Mouse (Mus musculus) lung, embryonic 16.5 days (tissue): ENCODE results near the gene Pgbd5. TPM values are rescaled to one million over a fixed set of nuclear protein-coding genes. Genes with fewer than 3 reads are reported as not detected.

Experiments used
- ATAC-seq: fragments of 200-750 bp; cut with Nextera tagmentation; 2 replicates; pipeline ENCODE4 v1.8.0; 2017; ENCODE audit warnings: low read depth, mild to moderate bottlenecking, moderate library complexity
- H3K27ac ChIP-seq: fragments of 300-500 bp; sonication (generic); 2 replicates; pipeline ENCODE4 v1.5.1; 2014; ENCODE audit warnings: mild to moderate bottlenecking, control low read depth, low read length
- H3K27me3 ChIP-seq: fragments of 300-500 bp; sonication (generic); 2 replicates; pipeline ENCODE4 v1.6.1; 2014; ENCODE audit warnings: low read depth, low read length, mixed read lengths; ENCODE audit not compliant: control insufficient read depth, insufficient read depth
- H3K36me3 ChIP-seq: fragments of 300-500 bp; sonication (generic); 2 replicates; pipeline ENCODE4 v1.6.1; 2014; ENCODE audit warnings: low read length; ENCODE audit not compliant: control insufficient read depth, insufficient read depth
- H3K4me1 ChIP-seq: fragments of 300-500 bp; sonication (generic); replicated peaks from 2 replicates; pipeline ENCODE4 v1.6.1; 2014; ENCODE audit warnings: low read length, mixed read lengths; ENCODE audit not compliant: control insufficient read depth, insufficient read depth
- H3K4me2 ChIP-seq: fragments of 300-500 bp; sonication (generic); 2 replicates; pipeline ENCODE4 v1.6.1; 2014; ENCODE audit warnings: low read depth, low read length, control low read depth
- H3K4me3 ChIP-seq: fragments of 300-500 bp; sonication (generic); 2 replicates; pipeline ENCODE4 v1.5.1; 2014; ENCODE audit warnings: mild to moderate bottlenecking, low read length, control low read depth
- H3K9ac ChIP-seq: fragments of 300-500 bp; sonication (generic); 2 replicates; pipeline ENCODE4 v1.6.1; 2014; ENCODE audit warnings: low read length, control low read depth
- H3K9me3 ChIP-seq: fragments of 300-500 bp; sonication (generic); 2 replicates; pipeline ENCODE4 v1.6.1; 2016; ENCODE audit warnings: low read length; ENCODE audit not compliant: control insufficient read depth
- WGBS: fragments of 180-500 bp; shearing (Covaris S2); extraction: QIAGEN DNeasy Blood & Tissue Kit; methylation state at CpG from one replicate; pipeline ENCODE4 v1.1.7; 2014; 5-methylcytosine and 5-hydroxymethylcytosine counted together
- polyA plus RNA-seq: library from polyadenylated mRNA; unstranded; fragments of >200 nt; fragmentation: Nextera tagmentation; extraction: Ambion mirVana; gene quantifications from 2 replicates; pipeline ENCODE4 v1.2.1, GENCODE M21; 2015

Gene Pgbd5
- polyA plus RNA-seq, 1 experiment from 2014 or later = 1.9 TPM

DNA sequence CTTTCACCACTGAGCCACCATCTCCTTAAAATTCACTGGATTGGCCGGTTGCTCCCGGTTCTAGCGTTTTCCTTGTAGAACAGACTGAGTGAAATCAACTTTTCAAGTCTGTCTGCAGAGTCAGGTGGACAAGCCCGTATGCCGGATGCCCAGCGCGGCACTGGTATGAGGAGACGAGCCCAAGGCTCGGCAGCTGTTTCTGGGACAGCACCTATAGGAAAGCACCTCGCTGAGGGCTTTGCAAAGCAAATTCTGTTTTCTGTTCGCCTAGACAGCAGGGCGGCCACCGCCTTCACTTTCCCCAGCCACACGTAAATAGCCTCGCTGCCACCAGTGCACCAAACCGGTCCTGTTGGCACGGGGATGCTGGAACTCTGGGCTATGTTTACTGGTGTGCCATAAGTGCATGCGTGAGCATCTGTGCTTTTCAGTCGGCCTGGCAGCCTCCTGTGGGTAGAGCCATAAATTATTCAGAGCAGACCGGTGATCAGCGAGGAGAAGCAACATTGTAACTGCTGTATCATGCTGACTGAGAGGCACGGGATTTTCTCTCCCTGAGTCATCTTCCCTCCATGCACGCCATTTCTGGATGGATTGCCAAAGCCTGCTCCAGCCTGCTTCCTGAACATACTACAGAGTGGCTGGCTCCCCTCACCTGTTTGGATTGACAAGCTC is 53.1 kb downstream of the Pgbd5 start:
- Histone ChIP-seq H3K36me3 (no peaks in the 10 kb centered on the region), H3K27ac (no peak overlapping the region), H3K9me3 (no peaks in the 10 kb centered on the region), H3K9ac (no peak overlapping the region), H3K27me3 (no peaks in the 10 kb centered on the region), H3K4me1 (no peaks in the 10 kb centered on the region), H3K4me2 (no peak overlapping the region), H3K4me3 (no peak overlapping the region)
- ATAC-seq = no peak
- 80% methylated on average over 23 of the region's 23 CpGs for WGBS

- no peak overlapping the region for H3K4me3 ChIP-seq
- H3K9me3 ChIP-seq = no peaks in the 10 kb centered on the region
- no peaks in the 10 kb centered on the region for H3K27me3 ChIP-seq
- ATAC-seq = no peak
- no peak overlapping the region for H3K4me2 ChIP-seq
- H3K4me1 ChIP-seq = no peaks in the 10 kb centered on the region
- H3K9ac ChIP-seq = no peak overlapping the region
- H3K27ac ChIP-seq = no peak overlapping the region
- WGBS = 91% methylated on average over 19 of the region's 19 CpGs
- no peaks in the 10 kb centered on the region for H3K36me3 ChIP-seq
Observed at GRCm38 (mm10) chr8:124384336-124384735, 55.1 kb downstream of the Pgbd5 start.

- 55% methylated on average over 10 of the region's 10 CpGs for WGBS
- Histone ChIP-seq H3K4me1 (no peaks in the 10 kb centered on the region), H3K27me3 (no peaks in the 10 kb centered on the region), H3K9ac (no peak overlapping the region), H3K9me3 (no peaks in the 10 kb centered on the region), H3K4me2 (no peak overlapping the region), H3K27ac (no peak overlapping the region), H3K4me3 (no peak overlapping the region), H3K36me3 (no peaks in the 10 kb centered on the region)
- ATAC-seq = no peak
Observed at GRCm38 (mm10) chr8:124382235-124382634, 57.2 kb downstream of the Pgbd5 start.

- H3K27me3 ChIP-seq = no peaks in the 10 kb centered on the region
- ATAC-seq = no peak
- no peak overlapping the region for H3K4me2 ChIP-seq
- no peak overlapping the region for H3K9ac ChIP-seq
- 63% methylated on average over 6 of the region's 6 CpGs for WGBS
- no peak overlapping the region for H3K4me3 ChIP-seq
- H3K36me3 ChIP-seq = no peaks in the 10 kb centered on the region
- no peak overlapping the region for H3K27ac ChIP-seq
- H3K4me1 ChIP-seq = peaks cover 5% of the 10 kb centered on the region; the same call in 1 of the 2 replicates
- no peaks in the 10 kb centered on the region for H3K9me3 ChIP-seq
Observed at GRCm38 (mm10) chr8:124379289-124379688, 60.2 kb downstream of the Pgbd5 start.

- no peaks in the 10 kb centered on the region for H3K9me3 ChIP-seq
- no peak overlapping the region for H3K27ac ChIP-seq
- WGBS = 93% methylated on average over 12 of the region's 12 CpGs
- H3K4me1 ChIP-seq = peaks cover 5% of the 10 kb centered on the region; the same call in 1 of the 2 replicates
- no peak overlapping the region for H3K4me2 ChIP-seq
- no peak overlapping the region for H3K4me3 ChIP-seq
- no peak for ATAC-seq
- no peaks in the 10 kb centered on the region for H3K36me3 ChIP-seq
- no peak overlapping the region for H3K9ac ChIP-seq
- no peaks in the 10 kb centered on the region for H3K27me3 ChIP-seq
Observed at GRCm38 (mm10) chr8:124376406-124376805, 63.1 kb downstream of the Pgbd5 start.

DNA sequence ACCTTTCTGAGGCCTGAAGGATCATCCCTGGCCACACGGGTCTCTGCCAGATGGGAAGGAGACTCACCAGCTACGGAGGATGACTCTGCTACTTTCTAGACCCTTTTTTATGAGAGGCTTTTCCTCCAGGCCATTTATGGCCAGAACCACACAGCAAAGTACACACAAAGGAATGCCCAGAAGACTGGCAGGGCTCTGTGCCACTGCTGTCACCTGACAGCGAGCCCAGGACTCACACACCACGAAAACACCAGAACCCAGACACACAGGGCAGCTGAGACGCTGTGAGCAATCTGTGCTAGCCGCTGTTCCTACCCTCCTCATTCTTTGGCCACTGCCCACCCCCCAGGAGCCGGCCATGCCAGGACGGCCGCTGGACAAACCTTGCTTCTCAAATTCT is 63.7 kb downstream of the Pgbd5 start:
- no peak for ATAC-seq
- Histone ChIP-seq H3K27me3 (no peaks in the 10 kb centered on the region), H3K4me3 (no peak overlapping the region), H3K4me1 (peaks cover 5% of the 10 kb centered on the region; the same call in 1 of the 2 replicates), H3K36me3 (no peaks in the 10 kb centered on the region), H3K27ac (no peak overlapping the region), H3K9ac (no peak overlapping the region), H3K9me3 (no peaks in the 10 kb centered on the region), H3K4me2 (no peak overlapping the region)
- 85% methylated on average over 9 of the region's 9 CpGs for WGBS

- no peaks in the 10 kb centered on the region for H3K9me3 ChIP-seq
- no peak overlapping the region for H3K27ac ChIP-seq
- no peaks in the 10 kb centered on the region for H3K27me3 ChIP-seq
- peak; percentile 63; the same call in 1 of the 2 replicates for ATAC-seq
- H3K4me3 ChIP-seq = no peak overlapping the region
- H3K9ac ChIP-seq = no peak overlapping the region; the same call in 1 of the 2 replicates
- H3K36me3 ChIP-seq = no peaks in the 10 kb centered on the region
- WGBS = 45% methylated on average over 6 of the region's 6 CpGs
- H3K4me1 ChIP-seq = peaks cover 5% of the 10 kb centered on the region; the same call in 1 of the 2 replicates
- no peak overlapping the region for H3K4me2 ChIP-seq
Observed at GRCm38 (mm10) chr8:124375168-124375567, 64.3 kb downstream of the Pgbd5 start.

DNA sequence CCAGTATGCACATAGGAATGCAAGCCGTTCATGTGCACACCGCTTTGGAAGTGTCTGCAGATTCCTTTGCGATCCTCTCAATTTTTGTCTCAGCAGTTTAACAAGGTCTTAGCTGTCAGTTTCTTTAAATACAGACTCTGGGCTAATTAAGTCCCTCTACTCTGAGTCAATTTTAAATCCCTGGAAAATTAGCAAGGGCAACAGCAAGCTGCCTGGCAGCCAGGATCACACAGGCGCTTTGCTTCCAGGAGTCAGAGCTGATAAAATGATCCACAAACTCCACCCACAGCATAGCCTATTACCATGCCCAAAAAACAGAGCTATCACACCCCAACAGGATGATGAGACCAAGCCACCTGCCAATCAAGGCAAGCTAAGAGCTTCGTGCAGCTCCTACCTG is 65.7 kb downstream of the Pgbd5 start:
- ATAC-seq = no peak

DNA sequence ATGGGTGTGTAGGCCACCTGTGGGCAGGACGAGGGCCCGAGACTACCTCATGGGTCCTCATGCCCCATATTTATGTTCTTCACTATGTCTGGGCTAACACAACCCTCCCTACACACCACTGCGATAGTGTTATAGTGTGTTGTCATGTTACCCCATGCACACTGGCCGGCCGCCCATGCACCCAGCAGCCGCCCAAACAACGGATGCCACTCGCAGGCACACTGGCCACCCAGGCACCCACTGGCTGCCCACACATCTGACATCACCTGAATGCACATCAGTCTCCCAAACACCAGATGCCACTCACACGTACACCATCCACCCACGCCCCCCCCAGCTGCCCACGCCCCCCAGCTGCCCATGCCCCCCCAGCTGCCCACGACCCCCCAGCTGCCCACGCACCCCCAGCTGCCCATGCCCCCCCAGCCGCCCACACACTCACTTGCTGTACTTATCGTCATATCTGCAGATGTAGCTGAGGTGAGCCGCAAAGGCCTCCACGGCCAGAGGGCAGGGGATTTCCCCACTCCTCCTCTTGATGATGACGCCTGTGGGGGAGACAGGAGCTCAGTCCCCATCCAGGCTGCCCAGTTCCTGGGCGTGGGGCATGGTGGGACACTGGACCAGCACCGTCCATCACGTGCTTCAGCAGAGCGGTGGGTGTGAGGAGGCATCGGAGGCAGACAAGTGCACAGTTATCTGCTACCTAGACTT is 67.9 kb downstream of the Pgbd5 start:
- Histone ChIP-seq H3K27ac (no peak overlapping the region), H3K9ac (no peak overlapping the region), H3K27me3 (no peaks in the 10 kb centered on the region), H3K9me3 (no peaks in the 10 kb centered on the region), H3K4me2 (no peak overlapping the region), H3K36me3 (no peaks in the 10 kb centered on the region), H3K4me1 (peaks cover 5% of the 10 kb centered on the region; the same call in 1 of the 2 replicates), H3K4me3 (no peak overlapping the region)
- no peak for ATAC-seq
- 84% methylated on average over 23 of the region's 23 CpGs for WGBS

More for the DNA sequence above, 65.7 kb downstream of the Pgbd5 start:
- Histone ChIP-seq H3K9me3 (no peaks in the 10 kb centered on the region), H3K4me3 (no peak overlapping the region), H3K4me1 (peaks cover 5% of the 10 kb centered on the region; the same call in 1 of the 2 replicates), H3K27ac (no peak overlapping the region), H3K27me3 (no peaks in the 10 kb centered on the region), H3K36me3 (no peaks in the 10 kb centered on the region), H3K4me2 (no peak overlapping the region), H3K9ac (no peak overlapping the region)
- 88% methylated on average over 5 of the region's 5 CpGs for WGBS
